11 mouse cellular contexts compared by ENCODE assay signal in genomic region chr6:118111810-118112209, GRCm38 (mm10). TPM values are rescaled to one million over a fixed set of nuclear protein-coding genes. Genes with fewer than 3 reads are reported as not detected.
DNase-seq lines count a peak whose midpoint lies in the region; ATAC-seq and TF ChIP-seq lines count a peak whose summit lies in the region.
"Had no signal": no experiment of that assay in that cellular context is flagged by ENCODE, and none has a peak within 500 bp of the region (broad histone marks: within the 10 kb centered on the region; RNA-seq: fewer than 3 reads in every experiment).

No protein-coding gene starts in this region.

- DNase-seq in hindbrain, postnatal 0 days (ENCODE audit: low spot score): no peak
- no peak for DNase-seq in hindbrain, embryonic 11.5 days (ENCODE audit: low spot score)
- DNase-seq in midbrain, embryonic 14.5 days: peak; percentile 10
- DNase-seq in R1 (ENCODE audit: low read depth, low spot score): peak; percentile 13
- DNase-seq in cerebellum, adult 11 months: no peak
- DNase-seq in cerebellum, postnatal 4 days (ENCODE audit: low spot score in 2 of 2): no peak
- DNase-seq: adrenal gland, adult 8-10 months; cerebellum, adult 9-10 months; gastrocnemius, postnatal 14 days had no signal

- no peaks in the 10 kb centered on the region for H3K4me1 ChIP-seq in hindbrain, postnatal 0 days (ENCODE audit: insufficient read depth, low read length)
- H3K4me1 ChIP-seq in hindbrain, embryonic 11.5 days (replicated peaks; ENCODE audit: control insufficient read depth, insufficient read depth, low read length): no peaks in the 10 kb centered on the region
- no peaks in the 10 kb centered on the region for H3K4me1 ChIP-seq in midbrain, embryonic 14.5 days (ENCODE audit: control insufficient read depth, insufficient read depth, low read length)
- no peaks in the 10 kb centered on the region for H3K4me1 ChIP-seq in midbrain, embryonic 13.5 days (replicated peaks)

- no peaks in the 10 kb centered on the region for H3K27me3 ChIP-seq in hindbrain, postnatal 0 days (ENCODE audit: insufficient read depth, low read length)
- no peaks in the 10 kb centered on the region for H3K27me3 ChIP-seq in hindbrain, embryonic 11.5 days (ENCODE audit: control insufficient read depth, insufficient read depth, low read length)
- no peaks in the 10 kb centered on the region for H3K27me3 ChIP-seq in midbrain, embryonic 14.5 days (ENCODE audit: control insufficient read depth, insufficient read depth, low read length)
- no peaks in the 10 kb centered on the region for H3K27me3 ChIP-seq in midbrain, embryonic 13.5 days

- TF ChIP-seq CTCF in hindbrain, postnatal 0 days (IDR thresholded peaks at IDR 0.05; ENCODE audit: low read depth): peak; percentile 47

- no peak overlapping the region for H3K4me3 ChIP-seq in hindbrain, postnatal 0 days (ENCODE audit: low read length)
- H3K4me3 ChIP-seq in hindbrain, embryonic 11.5 days (ENCODE audit: low read depth, low read length): no peak overlapping the region
- H3K4me3 ChIP-seq in midbrain, embryonic 14.5 days (replicated peaks; ENCODE audit: low read depth, low read length): no peak overlapping the region
- H3K4me3 ChIP-seq in midbrain, embryonic 13.5 days (replicated peaks): no peak overlapping the region

- no peaks in the 10 kb centered on the region for H3K9me3 ChIP-seq in hindbrain, postnatal 0 days (ENCODE audit: low read length)
- H3K9me3 ChIP-seq in hindbrain, embryonic 11.5 days (ENCODE audit: control insufficient read depth, low read length): no peaks in the 10 kb centered on the region
- no peaks in the 10 kb centered on the region for H3K9me3 ChIP-seq in midbrain, embryonic 14.5 days (ENCODE audit: control insufficient read depth, low read length)
- H3K9me3 ChIP-seq in midbrain, embryonic 13.5 days: no peaks in the 10 kb centered on the region

- no peak overlapping the region for H3K9ac ChIP-seq in hindbrain, postnatal 0 days (replicated peaks; ENCODE audit: low read length)
- H3K9ac ChIP-seq in hindbrain, embryonic 11.5 days (ENCODE audit: low read depth, low read length): no peak overlapping the region
- H3K9ac ChIP-seq in midbrain, embryonic 14.5 days (replicated peaks; ENCODE audit: low read length): no peak overlapping the region
- H3K9ac ChIP-seq in midbrain, embryonic 13.5 days (replicated peaks): no peak overlapping the region

- ATAC-seq in hindbrain, postnatal 0 days: no peak
- ATAC-seq in hindbrain, embryonic 11.5 days (ENCODE audit: low FRiP score): no peak
- no peak for ATAC-seq in midbrain, embryonic 14.5 days (ENCODE audit: low FRiP score, low TSS enrichment)
- no peak for ATAC-seq in midbrain, embryonic 13.5 days
- ATAC-seq: forebrain, embryonic 14.5 days had no signal

- H3K27ac ChIP-seq in hindbrain, postnatal 0 days: no peak overlapping the region
- H3K27ac ChIP-seq in hindbrain, embryonic 11.5 days (ENCODE audit: low read depth, low read length): no peak overlapping the region
- H3K27ac ChIP-seq in midbrain, embryonic 14.5 days (replicated peaks; ENCODE audit: low read depth, low read length): no peak overlapping the region
- no peak overlapping the region for H3K27ac ChIP-seq in midbrain, embryonic 13.5 days

- no peak overlapping the region for H3K4me2 ChIP-seq in hindbrain, postnatal 0 days (ENCODE audit: low read depth, low read length)
- no peak overlapping the region for H3K4me2 ChIP-seq in hindbrain, embryonic 11.5 days (replicated peaks; ENCODE audit: low read depth, low read length)
- H3K4me2 ChIP-seq in midbrain, embryonic 14.5 days (ENCODE audit: low read length): no peak overlapping the region
- no peak overlapping the region for H3K4me2 ChIP-seq in midbrain, embryonic 13.5 days (replicated peaks)

- WGBS in hindbrain, postnatal 0 days: 68% methylated on average over 1 of the region's 1 CpGs
- WGBS in hindbrain, embryonic 11.5 days: 67% methylated on average over 1 of the region's 1 CpGs
- 79% methylated on average over 1 of the region's 1 CpGs for WGBS in midbrain, embryonic 14.5 days
- WGBS in midbrain, embryonic 13.5 days: 60% methylated on average over 1 of the region's 1 CpGs

- peaks cover 18% of the 10 kb centered on the region; the same call in 1 of the 2 replicates for H3K36me3 ChIP-seq in hindbrain, postnatal 0 days (ENCODE audit: insufficient read depth, low read length)
- H3K36me3 ChIP-seq in hindbrain, embryonic 11.5 days (ENCODE audit: control insufficient read depth, insufficient read depth, low read length): no peaks in the 10 kb centered on the region
- peaks cover 9% of the 10 kb centered on the region; the same call in 1 of the 2 replicates for H3K36me3 ChIP-seq in midbrain, embryonic 14.5 days (ENCODE audit: control insufficient read depth, insufficient read depth, low read length)
- peaks cover 19% of the 10 kb centered on the region for H3K36me3 ChIP-seq in midbrain, embryonic 13.5 days

RNA-seq across cellular contexts. Expression of gene Csgalnact2, which starts 27.1 kb away (rescaled TPM):
- 7.2 and 11.2 TPM in 2 replicates for total RNA-seq in hindbrain, postnatal 0 days (2014; rRNA removed)
- 9.3 and 11.2 TPM in 2 replicates for polyA plus RNA-seq in hindbrain, postnatal 0 days (2015; fragmentation: Nextera tagmentation; extraction: Ambion mirVana)
- 8.7 and 11.5 TPM in 2 replicates for polyA plus RNA-seq in hindbrain, embryonic 11.5 days (2014; fragmentation: Nextera tagmentation; extraction: Ambion mirVana)
- 9.0 and 12.0 TPM in 2 replicates for polyA plus RNA-seq in midbrain, embryonic 14.5 days (2014; fragmentation: Nextera tagmentation; extraction: Ambion mirVana)
- 6.9 and 8.4 TPM in 2 replicates for polyA plus RNA-seq in midbrain, embryonic 13.5 days (2015; fragmentation: Nextera tagmentation; extraction: Ambion mirVana)

Comparison
In these comparisons a context has a peak if more than half of its experiments do, and no peak if none do; other contexts are left out.
1. DNase-seq: peak in midbrain, embryonic 14.5 days (single experiment) and R1 (single experiment); none in hindbrain, postnatal 0 days (single experiment), hindbrain, embryonic 11.5 days (single experiment), cerebellum, adult 11 months (single experiment) and cerebellum, postnatal 4 days (0 of 2).